Mouse (Mus musculus) adrenal gland, adult 2 months (tissue): ENCODE data around the gene Fitm2. TPM values are rescaled to one million over a fixed set of nuclear protein-coding genes. Genes with fewer than 3 reads are reported as not detected.

Experiments used
- DNase-seq: peaks from one replicate; pipeline ENCODE4 v3.0.0; 2021
- polyA plus RNA-seq: library from polyadenylated mRNA; depleted of rRNA; stranded (reverse); fragments of >200 nt; gene quantifications from 2 replicates; pipeline ENCODE4 v1.2.3, GENCODE M21; 2012; rRNA removed
- total RNA-seq, 2 experiments: library from RNA; stranded (reverse); gene quantifications; 2 replicates each; pipeline ENCODE4 v1.2.3; 2021

Gene Fitm2
- total and polyA plus RNA-seq, 3 experiments: 58.7 to 102 (median 88.8) TPM

GRCm38 (mm10) chr2:163422895-163423660, 49.4 kb downstream of the Fitm2 start:
- DNase-seq: no peak

GRCm38 (mm10) chr2:163420366-163420886, 52.0 kb downstream of the Fitm2 start:
- DNase-seq: no peak

GRCm38 (mm10) chr2:163419346-163420045, 52.9 kb downstream of the Fitm2 start:
- peak; percentile 100 for DNase-seq

- no peak for DNase-seq
These were observed 53.5 kb downstream of the Fitm2 start for GRCm38 (mm10) chr2:163418841-163419345.

GRCm38 (mm10) chr2:163417830-163418229, 54.6 kb downstream of the Fitm2 start:
- DNase-seq: no peak

- no peak for DNase-seq
These were observed 55.4 kb downstream of the Fitm2 start for GRCm38 (mm10) chr2:163417026-163417425.

Other genes starting within 250 kb of the Fitm2 start
- gene Jph2, start 74.6 kb downstream of the Fitm2 start, total RNA-seq: 1 to 10 TPM; 3.1 to 6.2 TPM
- 8.2 and 8.3 TPM in 2 replicates for gene Jph2, start 74.6 kb downstream of the Fitm2 start, polyA plus RNA-seq
- gene Oser1, start 47.9 kb downstream of the Fitm2 start, total RNA-seq: 10 to 100 TPM; 29.2 to 49.2 TPM
- gene Oser1, start 47.9 kb downstream of the Fitm2 start, polyA plus RNA-seq: 3.0 TPM in 2 replicates
- 1 to 10 TPM; 2.2 to 4.2 TPM for gene Gdap1l1, start 34.2 kb downstream of the Fitm2 start, total RNA-seq
- 6.5 and 8.7 TPM in 2 replicates for gene Gdap1l1, start 34.2 kb downstream of the Fitm2 start, polyA plus RNA-seq
- gene R3hdml, start 19.7 kb upstream of the Fitm2 start, total RNA-seq: not detected
- gene R3hdml, start 19.7 kb upstream of the Fitm2 start, polyA plus RNA-seq: not detected in 2 replicates
- gene Hnf4a, start 34.2 kb upstream of the Fitm2 start, total RNA-seq: 1 to 10 TPM in 1 of 2 experiments, under 1 TPM in 1; 0.14 to 1.1 TPM
- gene Hnf4a, start 34.2 kb upstream of the Fitm2 start, polyA plus RNA-seq: 0.15 TPM in 1 of 2 replicates, not detected in the other
- gene Ttpal, start 129.7 kb upstream of the Fitm2 start, total RNA-seq: 10 to 100 TPM; 25.6 to 27.0 TPM
- 27.3 and 32.3 TPM in 2 replicates for gene Ttpal, start 129.7 kb upstream of the Fitm2 start, polyA plus RNA-seq
- 100 to 1,000 TPM; 482 to 621 TPM for gene Serinc3, start 172.5 kb upstream of the Fitm2 start, total RNA-seq
- 402 and 442 TPM in 2 replicates for gene Serinc3, start 172.5 kb upstream of the Fitm2 start, polyA plus RNA-seq
- gene Pkig, start 185.8 kb upstream of the Fitm2 start, total RNA-seq: 10 to 100 TPM; 37.1 to 49.1 TPM
- 146 and 147 TPM in 2 replicates for gene Pkig, start 185.8 kb upstream of the Fitm2 start, polyA plus RNA-seq